Mouse (Mus musculus) monocyte, adult 2 months (primary cell): ENCODE measurements around the gene Spats2.
A peak's percentile ranks its signal among the peaks of the same experiment; 100 is the strongest.
"Not testable (repeated sequence)": the region's sequence is repeated elsewhere in the genome, so short reads cannot be mapped to it uniquely, and the experiment has no call there.

Source experiments
- DNase-seq, 2 experiments: peaks; one replicate each; pipeline ENCODE4 v3.0.0; 2022; ENCODE audit warnings: low spot score in 2 of 2, low read depth in 1 of 2

Spats2 gene

GRCm38 (mm10) chr15:99223585-99224207, 98.0 kb downstream of the Spats2 start:
- no peak for DNase-seq

GRCm38 (mm10) chr15:99224208-99224911, 98.6 kb downstream of the Spats2 start, which contains the start of gene Kcnh3:
Gene Kcnh3 (plus strand): TSS chr15:99224861.
- DNase-seq, result no peak

GRCm38 (mm10) chr15:99225081-99225810, 99.5 kb downstream of the Spats2 start:
- DNase-seq, result no peak

- no peak for DNase-seq
Measured at GRCm38 (mm10) chr15:99226090-99226489, 100.4 kb downstream of the Spats2 start.

DNA sequence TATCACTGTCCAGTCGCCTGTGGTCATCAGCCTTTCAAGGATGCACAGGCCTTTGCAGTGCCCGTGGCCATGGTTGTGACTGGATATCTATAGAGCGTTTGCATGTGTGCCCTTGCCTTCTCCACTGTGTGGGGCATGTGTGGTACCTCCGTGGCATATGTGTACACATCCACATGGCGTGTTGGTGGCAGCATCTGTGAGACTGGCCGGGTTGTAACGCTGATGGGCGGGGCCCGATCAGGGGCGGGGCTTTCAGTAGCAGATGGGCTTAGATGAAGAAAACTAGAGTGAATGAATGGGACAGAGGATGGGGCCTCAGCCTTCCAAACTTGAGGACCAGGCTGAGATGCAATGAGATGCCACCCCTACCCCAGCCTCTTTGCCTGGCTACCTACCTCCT, 106.3 kb downstream of the Spats2 start:
- no peak for DNase-seq

- DNase-seq, result no peak
Measured at GRCm38 (mm10) chr15:99233719-99234118, 108.0 kb downstream of the Spats2 start.

GRCm38 (mm10) chr15:99234326-99235010, 108.8 kb downstream of the Spats2 start:
- DNase-seq, result no peak

- no peak for DNase-seq
Measured at GRCm38 (mm10) chr15:99238006-99238405, 112.3 kb downstream of the Spats2 start.

- DNase-seq, result no peak
Measured at GRCm38 (mm10) chr15:99240129-99240528, 114.4 kb downstream of the Spats2 start.

GRCm38 (mm10) chr15:99241249-99241648, 115.5 kb downstream of the Spats2 start:
- no peak for DNase-seq

GRCm38 (mm10) chr15:99242045-99242444, 116.3 kb downstream of the Spats2 start:
- DNase-seq, result no peak

DNA sequence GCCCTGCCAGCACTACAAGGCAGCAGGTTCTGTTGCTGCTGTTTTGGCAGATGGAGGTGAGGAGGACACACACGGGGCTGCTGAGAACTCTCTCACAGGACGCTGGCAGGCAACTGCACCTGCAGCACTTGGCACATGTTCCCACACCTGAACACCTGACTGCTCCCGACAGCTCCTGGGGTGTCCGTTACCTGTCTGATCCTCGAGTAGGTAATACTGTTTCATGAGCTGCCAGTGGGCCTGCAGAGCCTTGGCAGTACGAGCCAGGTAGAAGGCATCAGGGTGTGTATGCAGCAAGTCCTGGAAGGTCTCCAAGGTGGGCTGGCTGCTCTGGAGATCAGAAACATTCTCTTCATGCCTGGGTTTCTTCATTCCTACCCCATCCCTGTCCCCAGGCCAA, 121.0 kb downstream of the Spats2 start:
- DNase-seq, result not testable (repeated sequence)

GRCm38 (mm10) chr15:99248972-99249371, 123.3 kb downstream of the Spats2 start:
- DNase-seq, result no peak

- no peak for DNase-seq
Measured at GRCm38 (mm10) chr15:99249938-99250337, 124.2 kb downstream of the Spats2 start.

GRCm38 (mm10) chr15:99251111-99251510, 125.4 kb downstream of the Spats2 start:
- DNase-seq, result not testable (repeated sequence)

- DNase-seq, result peak; percentile 95 to 96
Measured at GRCm38 (mm10) chr15:99251626-99252380, 126.1 kb downstream of the Spats2 start, which contains the start of gene Mcrs1. Gene Mcrs1 (minus strand): TSS chr15:99251961.

GRCm38 (mm10) chr15:99252381-99253174, 126.9 kb downstream of the Spats2 start:
- DNase-seq, result no peak

GRCm38 (mm10) chr15:99253175-99253479, 127.4 kb downstream of the Spats2 start:
- DNase-seq, result not testable (repeated sequence)

DNA sequence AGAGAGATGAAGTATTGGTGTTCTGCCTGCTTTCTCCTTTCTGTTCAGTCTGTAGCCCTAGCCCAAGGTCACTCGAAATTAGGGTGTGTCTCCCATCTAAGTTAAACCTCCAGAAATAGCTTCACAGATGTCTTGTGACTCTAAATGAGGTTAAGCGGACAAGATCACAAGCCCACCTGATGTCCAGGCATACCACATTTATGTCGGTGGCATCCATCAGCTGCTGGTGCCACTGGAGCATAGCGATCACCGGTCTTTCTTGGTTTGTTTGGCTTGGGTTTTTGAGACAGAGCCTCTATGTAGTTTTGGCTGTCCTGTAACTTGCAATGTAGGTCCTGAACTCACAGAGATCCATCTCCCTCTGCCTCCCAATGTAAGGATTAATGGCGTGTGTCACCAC, 128.1 kb downstream of the Spats2 start:
- DNase-seq, result no peak

DNA sequence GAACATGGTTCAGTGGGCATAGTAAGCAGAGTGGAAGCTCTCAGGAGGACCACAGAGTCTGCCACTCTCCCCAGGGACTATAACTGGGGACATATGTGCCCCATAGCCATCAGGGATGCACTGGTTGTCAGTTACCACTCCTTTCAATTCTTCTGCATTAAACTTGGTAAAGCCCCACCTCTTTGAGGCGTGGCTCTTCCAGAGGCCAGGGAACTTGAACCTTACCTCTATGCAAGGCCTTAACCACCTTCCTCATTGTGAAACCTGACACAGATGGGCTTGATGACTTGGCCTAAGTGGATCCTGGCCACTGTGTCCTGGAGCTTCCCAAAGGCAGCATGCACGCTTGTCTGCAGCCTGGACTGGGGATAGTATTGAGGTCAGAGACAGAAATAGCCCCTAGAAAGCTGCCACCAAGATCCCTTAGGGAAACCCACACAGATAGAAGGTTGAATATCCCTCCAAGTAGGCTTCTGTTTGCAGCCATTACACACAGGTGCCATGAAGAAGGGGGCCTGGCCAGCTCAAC, 128.8 kb downstream of the Spats2 start:
- DNase-seq, result no peak
